Mouse (Mus musculus) layer of hippocampus, adult 9-10 months (tissue): ENCODE results near the gene Itk.

Experiments used
- DNase-seq: peaks from one replicate; pipeline ENCODE4 v3.0.0; 2022; ENCODE audit warnings: low spot score

Gene Itk

GRCm38 (mm10) chr11:46276778-46277177 is 112.5 kb downstream of the Itk start:
- DNase-seq: no peak

DNA sequence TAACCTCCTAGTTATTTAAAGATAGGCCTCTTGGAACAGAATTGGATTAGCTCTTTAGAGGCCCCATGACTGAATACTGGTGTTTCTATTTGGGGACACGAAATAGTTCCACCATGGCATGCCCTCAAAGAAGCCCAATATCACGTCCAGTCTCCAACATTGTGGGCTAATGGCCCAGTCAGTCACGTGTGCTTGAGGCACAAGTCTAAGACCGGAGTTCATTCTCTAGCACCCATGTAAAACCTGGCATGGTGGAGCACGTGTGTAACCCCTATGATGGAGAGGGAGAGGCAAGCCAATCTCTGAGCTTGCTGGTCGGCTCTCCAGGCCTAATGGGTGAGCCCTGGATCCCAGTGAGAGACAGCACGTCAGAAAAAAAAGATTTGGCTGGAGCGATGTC is 113.1 kb downstream of the Itk start:
- DNase-seq: no peak

GRCm38 (mm10) chr11:46275302-46275701 is 114.0 kb downstream of the Itk start:
- DNase-seq: peak; percentile 73
